Mouse (Mus musculus) E14TG2a.4 (cell line): ENCODE data around the gene Fhl5.

Source experiments
- CTCF ChIP-seq: conservative IDR thresholded peaks from 2 replicates; pipeline ENCODE4 v1.5.1; 2014; ENCODE audit warnings: low read length
- POU5F1 ChIP-seq: IDR thresholded peaks from 2 replicates; pipeline ENCODE4 v1.6.1; 2014; ENCODE audit warnings: low read length, borderline replicate concordance

DNA sequence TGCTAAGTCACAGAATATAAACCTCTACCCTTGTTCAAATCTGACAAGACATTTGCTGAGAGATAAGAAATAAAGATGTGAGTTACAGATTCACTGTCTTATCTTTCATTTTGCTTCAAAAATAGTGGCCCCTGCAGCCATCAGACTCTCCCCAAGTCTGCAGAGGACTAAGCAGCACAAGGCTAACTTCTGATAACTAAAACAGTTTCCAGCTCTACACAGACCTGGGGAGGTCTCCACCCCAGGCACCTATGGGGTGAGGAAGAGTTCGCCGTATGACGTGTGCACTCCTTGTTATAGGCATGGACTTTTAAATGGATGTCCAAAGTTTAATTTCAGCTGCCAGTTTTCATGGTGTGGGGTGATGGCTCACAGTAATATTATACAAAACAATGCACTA lies 10.1 kb downstream of the Fhl5 start:
- TF ChIP-seq CTCF (no peak), POU5F1 (no peak)
